Mouse (Mus musculus): ENCODE data around the gene Eva1b. TPM values are rescaled to one million over a fixed set of nuclear protein-coding genes. Genes with fewer than 3 reads are reported as not detected.
A peak's percentile ranks its signal among the peaks of the same experiment; 100 is the strongest.
"Not testable (repeated sequence)": the region's sequence is repeated elsewhere in the genome, so short reads cannot be mapped to it uniquely, and the experiment has no call there.

Eva1b gene
- total RNA-seq, 4 experiments from 2014 or later, result 7.3 to 12.4 (median 9.0) TPM

DNA sequence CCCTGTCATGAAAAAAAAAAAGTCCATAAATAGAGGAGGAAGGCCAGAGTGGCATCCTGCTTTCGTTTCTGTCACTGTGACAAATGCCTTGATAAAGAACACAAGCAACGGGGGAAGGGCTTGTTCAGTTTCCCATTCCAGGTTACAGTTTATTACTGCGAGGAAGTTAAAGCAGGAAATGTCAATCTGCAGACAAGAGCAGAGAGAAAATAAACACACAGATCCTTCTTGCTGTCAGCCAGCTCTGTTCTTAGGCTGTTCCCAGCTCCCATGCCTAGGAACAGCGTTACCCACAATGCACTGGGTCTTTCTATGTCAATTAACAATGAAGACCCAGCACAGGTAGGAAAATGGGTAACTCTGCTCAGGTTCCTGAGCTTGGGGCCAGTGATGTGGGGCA, 7.6 kb downstream of the Eva1b start:
- DNase-seq (ENCODE audit: low spot score), result no peak

DNA sequence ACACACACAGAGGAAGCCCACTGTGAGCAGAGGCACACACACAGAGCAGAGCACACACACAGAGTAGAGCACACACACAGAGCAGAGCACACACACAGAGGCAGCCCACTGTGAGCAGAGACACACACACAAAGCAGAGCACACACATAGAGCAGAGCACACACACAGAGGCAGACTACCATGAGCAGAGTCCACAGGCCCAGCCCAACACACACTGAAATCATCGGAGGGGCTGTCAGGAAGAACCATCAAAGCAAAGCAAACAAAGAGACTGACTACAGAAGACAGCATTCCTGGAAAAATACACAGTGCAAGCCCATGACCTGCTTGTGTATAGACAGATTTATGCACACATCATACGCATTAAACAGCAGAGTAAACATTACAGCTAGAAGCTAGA, 8.3 kb downstream of the Eva1b start:
- DNase-seq (ENCODE audit: low spot score), result no peak

DNA sequence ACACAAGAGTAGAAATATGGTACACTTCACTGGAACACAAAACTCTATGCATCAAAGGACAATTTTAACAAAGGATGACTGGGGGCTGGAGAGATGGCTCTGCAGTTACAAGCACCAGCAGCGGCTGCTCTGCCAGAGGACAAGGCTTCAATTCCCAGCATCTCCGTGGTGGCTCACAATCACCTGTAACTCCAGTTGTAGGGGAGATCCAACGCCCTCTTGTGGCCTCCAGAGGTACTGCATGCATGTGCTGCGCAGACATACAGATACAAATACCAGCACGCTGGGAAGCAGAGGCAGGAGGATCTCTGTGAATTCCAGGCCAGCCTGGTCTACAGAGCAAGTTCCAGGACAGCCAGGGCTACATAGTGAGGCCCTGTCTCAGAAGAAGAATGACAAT, 9.1 kb downstream of the Eva1b start:
- no peak for DNase-seq (ENCODE audit: low spot score)

DNA sequence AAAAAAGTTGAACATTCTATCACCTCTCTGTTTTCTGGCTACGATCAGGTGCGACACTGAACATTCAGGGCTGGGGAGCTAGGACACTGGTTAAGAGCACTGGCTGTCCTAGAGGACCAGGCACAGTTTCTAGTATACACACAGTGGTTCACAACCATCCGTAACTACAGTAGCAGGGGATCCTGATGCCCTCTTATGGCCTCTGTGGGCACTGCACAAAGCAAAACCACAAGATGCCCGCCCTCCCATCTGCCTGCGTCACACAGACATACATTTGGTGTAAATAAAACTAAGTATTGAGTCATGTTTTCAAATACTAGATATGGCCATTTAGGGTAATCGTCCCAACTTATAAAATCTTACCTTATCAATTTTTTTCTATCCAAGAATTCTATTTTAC, 10.0 kb downstream of the Eva1b start:
- DNase-seq (ENCODE audit: low spot score), result no peak

DNA sequence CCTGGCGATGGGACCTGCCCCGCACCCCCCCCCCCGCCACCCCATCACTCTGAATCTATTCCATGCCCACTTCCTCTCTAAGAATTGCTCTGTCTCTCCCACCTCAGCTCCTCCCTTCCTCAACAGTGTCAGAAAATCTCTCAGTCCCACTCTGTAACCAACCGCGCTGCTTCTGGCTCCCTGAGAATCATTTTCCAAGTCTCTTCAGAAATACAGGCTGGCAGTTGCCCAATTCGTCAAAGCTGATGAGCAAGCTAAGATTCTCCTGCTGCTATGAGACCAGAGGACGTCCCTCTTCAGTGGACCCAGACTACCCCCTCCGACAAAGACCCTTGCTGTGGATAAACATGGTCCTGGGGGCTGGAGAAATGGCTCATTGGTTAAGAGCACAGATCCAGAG, 11.9 kb downstream of the Eva1b start:
- DNase-seq (ENCODE audit: low spot score), result no peak

DNA sequence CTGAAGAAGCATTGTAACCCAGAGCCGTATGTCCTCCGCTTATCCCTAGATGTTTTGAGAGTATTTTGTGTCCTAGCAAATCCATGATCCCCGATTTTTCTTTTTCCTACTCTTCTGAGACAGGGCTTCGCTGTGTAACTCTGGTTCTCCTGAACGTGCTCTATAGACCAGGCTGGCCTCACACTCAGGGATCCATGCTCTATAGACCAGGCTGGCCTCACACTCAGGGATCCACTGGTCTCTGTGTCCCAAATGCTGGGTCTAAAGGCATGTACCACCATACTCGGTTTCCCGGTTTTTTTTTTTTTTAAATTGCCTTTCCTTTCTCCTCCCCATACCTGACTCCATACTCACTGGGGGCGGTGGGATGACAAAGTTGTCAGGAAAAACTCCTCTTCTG, 13.4 kb downstream of the Eva1b start:
- DNase-seq (ENCODE audit: low spot score), result no peak

DNA sequence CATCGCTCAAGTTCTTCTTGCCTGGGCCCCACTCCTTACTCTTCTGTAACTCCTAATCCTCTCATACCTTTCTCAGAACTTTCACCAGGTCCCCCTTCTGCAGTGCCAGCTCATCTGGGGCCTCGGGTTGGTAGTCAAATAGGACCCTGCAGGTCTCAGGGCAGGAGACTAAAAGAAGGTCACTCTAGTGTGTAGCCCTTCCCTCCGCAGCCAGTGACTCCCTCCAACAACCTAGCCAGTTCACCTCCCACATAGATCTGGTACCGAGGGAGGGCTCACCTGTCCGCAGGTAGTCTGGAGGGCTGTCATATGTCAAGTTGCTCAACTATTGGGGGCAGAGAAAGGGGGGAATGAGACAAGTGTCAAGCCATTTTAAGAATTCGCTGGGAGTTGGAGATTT, 13.9 kb downstream of the Eva1b start:
- DNase-seq (ENCODE audit: low spot score), result no peak

DNA sequence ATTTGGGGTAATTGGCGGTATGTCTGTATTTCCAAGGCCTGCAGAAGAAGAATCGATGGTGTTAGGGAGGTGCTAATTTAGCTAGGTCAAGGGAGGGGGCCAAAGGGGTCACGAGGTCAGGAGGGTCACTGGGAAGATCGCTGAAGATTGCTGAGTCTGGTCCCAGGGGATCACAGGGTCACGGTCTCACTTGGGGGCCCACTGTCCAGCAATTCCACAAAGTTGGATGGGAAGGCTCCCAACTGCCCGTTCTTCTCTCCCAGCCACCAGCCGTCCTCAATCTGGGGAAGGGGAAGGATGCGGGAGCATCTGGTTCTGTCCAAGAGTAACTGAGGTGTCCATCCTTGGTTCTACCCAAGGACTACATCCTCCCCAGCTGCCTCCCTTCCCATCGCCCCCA, 14.4 kb downstream of the Eva1b start:
- DNase-seq (ENCODE audit: low spot score), result no peak

DNA sequence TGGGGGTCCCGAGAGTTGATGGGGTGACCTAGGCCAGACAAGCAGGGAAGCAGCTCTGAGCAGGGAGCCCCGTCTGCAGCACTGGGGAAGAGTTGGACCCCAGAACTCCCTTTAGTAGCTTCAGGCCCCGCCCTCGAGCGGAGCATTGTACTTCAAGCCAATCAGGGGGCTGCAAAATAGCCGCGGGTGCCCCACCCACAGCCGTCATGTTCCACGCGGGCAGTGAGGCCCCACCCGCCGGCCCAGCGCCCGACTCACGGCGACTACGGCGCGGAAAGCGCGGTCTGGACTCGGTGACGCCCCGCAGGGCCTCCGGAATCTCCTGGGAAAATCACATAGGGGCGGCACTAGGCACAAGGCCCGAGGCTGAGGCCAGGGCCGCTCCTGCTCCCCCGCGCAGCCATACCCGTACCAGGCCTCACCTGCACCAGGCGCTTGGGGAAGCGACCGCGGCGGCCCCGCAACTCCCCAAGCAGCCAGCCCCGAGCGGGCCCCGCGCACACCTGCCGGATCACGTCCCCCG, 15.1 kb downstream of the Eva1b start:
- DNase-seq (ENCODE audit: low spot score), result peak; percentile 92

DNA sequence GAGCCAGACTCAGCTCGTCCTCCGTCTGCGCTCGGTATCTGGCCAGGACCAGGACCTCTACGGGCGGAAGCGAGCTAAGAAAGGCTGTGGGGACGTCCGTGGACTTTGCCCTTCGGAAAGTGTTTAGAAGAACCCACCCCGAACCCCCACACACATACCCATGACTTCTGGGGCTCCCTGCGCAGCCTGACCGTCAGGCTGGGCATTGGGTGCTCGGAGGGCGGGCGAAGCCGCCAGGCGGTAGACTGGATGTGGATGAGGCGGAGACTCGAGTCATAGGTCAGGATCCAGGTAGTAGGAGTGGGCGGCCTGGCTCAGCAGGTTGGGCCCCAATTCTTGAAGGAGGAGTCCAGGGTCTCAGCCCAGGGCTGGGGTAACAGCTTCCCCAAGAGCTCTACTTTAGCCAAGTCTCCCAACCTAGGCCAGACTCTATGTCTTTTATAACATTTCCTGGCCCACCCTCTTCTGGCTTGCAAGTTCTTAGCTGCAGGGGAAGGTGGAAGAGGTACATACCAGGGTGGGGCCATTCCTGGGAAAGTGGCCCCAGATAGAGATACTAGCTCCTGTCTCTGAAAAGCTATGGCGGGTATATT, 15.6 kb downstream of the Eva1b start, which contains the start of gene Sh3d21:
TSS of gene Sh3d21 (minus strand) at position 425 of the 593 bp plus-strand sequence.
- DNase-seq (ENCODE audit: low spot score), result peak; percentile 29

DNA sequence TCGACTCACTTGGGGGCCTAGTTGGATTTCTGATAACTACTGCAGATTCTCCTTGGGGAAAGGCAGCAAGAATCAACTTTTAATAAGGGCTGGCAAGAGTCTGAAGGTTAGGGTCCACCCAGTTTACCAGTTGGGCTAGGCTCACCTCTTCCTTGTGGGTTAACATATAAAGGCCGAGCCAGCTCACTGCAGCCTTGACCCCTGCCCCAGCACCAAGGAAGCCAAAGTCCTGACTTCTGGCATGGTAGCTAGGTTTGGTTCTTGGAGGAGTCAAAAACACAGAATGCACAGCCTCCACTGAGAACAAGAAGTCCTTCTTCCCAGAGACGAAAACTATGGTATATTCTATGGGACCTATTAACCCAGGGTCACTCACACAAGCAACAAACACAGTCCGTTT, 16.1 kb downstream of the Eva1b start:
- DNase-seq (ENCODE audit: low spot score), result no peak

DNA sequence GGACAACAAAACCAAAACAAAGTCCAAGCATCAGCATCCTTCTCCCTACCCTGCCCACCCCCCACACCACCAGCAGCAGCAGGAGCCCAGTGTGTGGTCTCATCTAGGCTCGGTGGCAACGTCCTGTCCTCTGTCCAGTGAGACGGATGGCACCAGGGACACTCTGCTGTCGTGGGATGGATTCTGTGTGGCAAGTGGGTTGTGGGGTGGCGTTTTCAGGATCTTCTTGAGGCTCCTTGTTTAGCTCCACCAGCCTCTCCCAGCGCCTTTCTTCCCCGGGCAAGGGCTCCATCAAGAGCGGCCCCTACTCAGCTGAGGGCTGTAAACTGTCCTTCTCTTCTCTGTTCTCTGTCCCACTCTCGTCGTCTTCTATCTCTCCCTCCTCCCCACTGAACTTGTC, 17.5 kb downstream of the Eva1b start:
- DNase-seq (ENCODE audit: low spot score), result not testable (repeated sequence)

DNA sequence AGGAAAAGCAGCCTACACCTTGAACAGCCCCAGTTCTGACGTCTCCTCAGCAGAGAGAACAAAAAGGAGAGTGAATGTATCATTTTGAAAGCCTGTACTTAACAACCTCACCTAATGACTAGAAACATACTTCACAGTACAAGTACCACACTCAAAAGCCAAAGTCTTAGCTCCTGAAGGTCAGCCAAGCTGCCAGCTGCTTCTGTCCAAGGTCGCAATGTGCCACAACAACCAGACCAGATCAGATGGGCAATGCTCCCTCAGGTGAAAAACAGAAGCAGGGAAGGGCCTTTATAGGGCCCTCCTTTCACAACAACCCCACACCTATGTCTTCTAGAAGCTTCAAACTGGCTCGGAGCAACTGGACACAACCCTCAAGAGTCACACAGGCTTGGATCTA, 18.5 kb downstream of the Eva1b start:
- no peak for DNase-seq (ENCODE audit: low spot score)

DNA sequence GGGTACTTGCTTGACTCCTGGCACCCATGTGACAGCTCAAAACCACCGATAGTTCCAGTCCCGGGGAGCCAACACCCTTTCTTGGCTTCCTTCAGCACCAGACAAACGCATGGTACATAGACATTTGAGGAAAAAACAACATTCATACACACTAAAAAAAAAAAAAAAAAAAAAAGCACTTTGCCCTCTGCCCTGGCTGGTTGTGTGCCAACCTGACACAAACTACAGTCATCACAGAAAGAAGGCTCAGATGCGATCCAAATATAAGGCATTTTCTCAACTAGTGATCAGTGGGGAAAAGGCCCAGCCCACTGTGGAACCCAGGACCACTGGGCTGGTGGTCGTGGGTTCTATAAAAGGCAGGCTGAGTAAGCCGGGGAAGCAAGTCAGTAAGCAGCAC, 21.3 kb downstream of the Eva1b start:
- DNase-seq (ENCODE audit: low spot score), result no peak

DNA sequence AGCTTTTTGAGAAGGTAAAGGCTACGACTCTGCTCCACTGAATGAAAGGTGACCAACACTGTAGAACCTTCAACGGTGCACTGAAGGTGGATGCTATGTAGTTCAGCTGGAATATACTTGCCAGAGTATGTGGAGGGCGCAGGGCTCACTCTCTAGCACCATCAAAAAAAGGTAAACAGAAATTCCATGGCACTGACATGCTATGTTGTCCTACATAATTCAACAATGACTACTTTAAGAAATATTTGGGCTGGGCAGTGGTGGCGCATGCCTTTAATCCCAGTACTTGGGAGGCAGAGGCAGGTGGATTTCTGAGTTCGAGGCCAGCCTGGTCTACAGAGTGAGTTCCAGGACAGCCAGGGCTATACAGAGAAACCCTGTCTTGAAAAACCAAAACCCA, 23.2 kb downstream of the Eva1b start:
- not testable (repeated sequence) for DNase-seq (ENCODE audit: low spot score)

DNA sequence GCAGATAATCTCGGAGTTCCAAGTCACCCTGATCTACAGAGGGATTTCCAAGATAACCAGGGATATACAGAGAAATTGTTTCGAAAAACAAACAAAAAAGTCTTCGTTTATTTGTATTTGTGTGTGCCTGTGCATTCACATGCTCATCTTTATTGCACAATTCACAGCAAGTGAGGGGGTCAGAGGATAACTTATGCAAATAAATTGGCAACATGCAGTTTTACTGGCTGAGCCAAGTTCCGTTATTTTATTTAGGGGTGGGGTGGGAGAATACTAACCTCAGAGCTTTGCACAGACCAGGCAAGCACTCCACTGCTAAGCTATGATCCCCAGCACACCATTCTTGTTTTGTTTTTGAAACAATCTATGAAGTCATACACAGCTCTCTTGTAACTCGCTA, 26.3 kb downstream of the Eva1b start:
- DNase-seq (ENCODE audit: low spot score), result no peak

DNA sequence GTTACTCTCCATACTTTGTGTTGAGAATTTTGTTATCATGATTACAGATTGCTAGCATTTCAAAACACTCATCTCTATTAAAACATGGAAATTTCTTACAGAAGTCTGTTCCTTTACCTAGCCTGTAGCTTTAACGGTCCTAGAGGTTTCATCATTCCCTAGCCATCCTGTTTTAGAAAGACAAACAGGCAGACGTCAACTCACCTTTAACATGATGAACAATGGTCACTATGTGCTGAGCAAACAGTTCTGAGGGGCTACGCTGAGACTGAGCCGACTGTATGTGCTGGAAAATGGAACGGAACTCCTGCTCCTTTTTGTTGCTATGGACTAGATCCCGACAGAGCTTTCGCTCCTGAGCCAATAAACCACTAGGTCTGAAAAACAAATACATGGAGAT, 28.4 kb downstream of the Eva1b start:
- DNase-seq (ENCODE audit: low spot score), result not testable (repeated sequence)

DNA sequence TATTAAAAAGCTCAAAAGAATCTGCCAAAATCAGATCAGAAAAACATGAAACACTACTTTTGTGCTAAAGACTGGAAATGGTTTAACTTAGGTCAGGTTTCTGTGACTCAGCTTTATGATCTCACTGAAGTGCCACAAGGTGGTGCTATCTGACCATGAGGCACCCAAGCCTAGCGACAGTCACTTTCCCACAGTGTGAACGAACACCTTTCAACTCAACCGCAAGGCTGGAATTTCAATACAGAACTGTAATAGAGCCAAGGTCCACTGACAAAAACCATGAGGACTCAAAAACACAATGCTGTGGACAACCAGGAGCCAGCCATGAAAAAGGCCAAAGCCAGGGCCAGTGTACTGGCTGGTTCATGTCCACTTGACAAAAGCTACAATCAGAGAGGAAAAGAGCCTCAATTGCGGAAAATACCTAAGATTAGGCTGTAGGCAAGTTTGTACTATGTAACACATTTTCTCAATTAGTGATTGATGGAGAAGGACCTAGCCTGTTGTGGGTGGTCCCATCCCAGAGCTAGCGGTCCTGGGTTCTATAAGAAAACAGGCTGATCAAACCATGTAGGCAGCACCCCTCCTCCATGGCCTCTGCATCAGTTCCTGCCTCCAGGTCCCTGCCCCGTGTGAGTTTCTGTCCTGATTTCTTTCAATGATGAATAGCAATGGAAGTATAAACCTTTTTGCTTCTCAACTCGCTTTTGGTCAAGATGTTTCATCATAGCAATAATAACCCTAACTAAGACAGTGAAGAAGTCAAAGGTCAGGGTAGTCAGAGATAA, 33.8 kb downstream of the Eva1b start:
- peak; percentile 54 for DNase-seq (ENCODE audit: low spot score)

DNA sequence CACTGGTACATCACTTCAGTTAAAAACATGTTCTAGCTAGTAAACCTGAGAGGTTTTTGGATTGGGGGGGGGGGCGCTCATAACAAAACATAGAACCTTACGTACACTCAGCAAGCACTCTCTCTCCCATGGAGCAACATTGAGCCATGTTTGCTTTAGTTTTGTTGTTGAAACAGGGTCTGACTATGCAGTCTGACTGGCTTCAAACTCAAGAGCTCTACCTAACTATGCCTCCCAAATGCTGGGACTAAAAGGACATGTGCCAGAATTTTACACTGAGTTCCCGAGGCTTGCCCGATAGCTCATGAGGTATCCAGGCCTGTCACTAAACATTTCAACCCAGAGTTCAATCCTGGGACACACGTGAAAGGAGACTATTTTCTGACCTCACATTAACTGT, 35.5 kb downstream of the Eva1b start:
- DNase-seq (ENCODE audit: low spot score), result no peak

DNA sequence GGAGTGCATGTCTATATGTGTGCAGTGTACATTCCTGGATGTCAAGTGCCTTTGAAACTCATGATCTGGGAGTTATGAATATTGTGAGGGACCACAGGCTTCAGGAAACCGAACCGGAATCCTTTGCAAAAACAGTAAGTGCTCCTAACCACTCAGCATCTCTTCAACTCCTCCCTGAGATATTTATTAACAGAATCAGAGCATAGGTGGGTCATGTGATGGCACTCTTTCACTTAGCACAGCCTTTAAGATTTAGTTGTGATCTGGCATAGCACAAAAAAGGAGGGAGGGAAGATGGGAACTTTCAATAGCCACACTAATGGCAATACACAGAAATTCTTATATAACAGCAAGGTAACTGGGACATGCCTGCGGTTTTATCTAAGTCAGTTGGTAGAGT, 39.6 kb downstream of the Eva1b start:
- DNase-seq (ENCODE audit: low spot score), result no peak

DNA sequence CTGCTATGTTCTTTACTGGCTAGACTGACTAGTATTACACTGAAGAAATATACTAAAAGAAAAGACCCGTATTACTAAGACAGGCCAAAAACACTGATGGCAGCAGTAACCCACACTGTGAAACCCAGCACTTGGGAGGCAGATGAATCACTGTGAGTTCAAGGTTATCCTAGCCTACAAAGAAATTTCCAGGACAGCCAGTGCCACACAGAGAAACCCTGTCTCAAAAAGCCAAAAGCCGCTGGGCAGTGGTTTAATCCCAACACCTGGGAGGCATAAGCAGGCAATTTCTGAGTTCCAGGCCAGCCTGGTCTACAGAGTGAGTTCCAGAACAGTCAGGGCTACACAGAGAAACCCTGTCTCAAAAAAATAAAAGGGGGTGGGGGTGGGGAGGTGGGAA, 43.1 kb downstream of the Eva1b start:
- DNase-seq (ENCODE audit: low spot score), result no peak

DNA sequence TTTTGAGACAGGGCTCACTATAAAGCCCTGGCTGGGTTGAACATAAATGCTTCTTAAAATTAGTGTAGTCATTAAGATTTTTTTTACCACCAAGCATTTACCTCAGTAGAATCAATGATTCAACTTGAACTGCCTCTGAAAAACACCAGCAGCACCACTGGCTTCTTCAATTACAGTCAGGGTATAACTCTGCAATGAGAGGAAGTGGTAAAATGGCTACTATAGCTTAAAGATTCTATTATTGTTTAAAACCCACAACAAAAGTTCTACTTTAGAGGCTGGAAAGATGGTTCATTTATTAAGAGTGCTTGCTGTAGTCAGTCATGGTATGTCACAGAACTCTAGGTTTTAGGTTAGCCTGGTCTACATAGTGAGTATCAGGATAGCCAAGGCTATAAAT, 46.7 kb downstream of the Eva1b start:
- no peak for DNase-seq (ENCODE audit: low spot score)

DNA sequence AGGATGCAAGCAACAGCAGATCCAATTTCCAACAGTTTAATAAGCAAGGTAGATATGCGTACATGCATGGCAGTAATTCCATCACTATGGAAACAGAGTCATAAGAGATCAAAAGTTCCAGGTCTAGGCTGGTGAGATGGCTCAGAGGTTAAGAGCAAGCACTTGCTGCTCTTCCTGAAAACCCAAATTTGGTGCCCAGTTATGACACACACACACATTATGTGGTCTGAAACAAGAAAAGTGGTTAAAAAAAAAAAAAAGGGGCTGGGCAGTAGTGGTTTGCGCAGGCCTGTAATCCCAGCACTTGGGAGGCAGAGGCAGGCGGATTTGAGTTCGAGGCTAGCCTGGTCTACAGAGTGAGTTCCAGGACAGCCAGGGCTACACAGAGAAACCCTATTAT, 47.4 kb downstream of the Eva1b start:
- no peak for DNase-seq (ENCODE audit: low spot score)

All from heart, adult 8-10 months (tissue).